Mouse (Mus musculus): ENCODE data around the gene Fam160b1.
A peak's percentile ranks its signal among the peaks of the same experiment; 100 is the strongest.

Fam160b1 gene

DNA sequence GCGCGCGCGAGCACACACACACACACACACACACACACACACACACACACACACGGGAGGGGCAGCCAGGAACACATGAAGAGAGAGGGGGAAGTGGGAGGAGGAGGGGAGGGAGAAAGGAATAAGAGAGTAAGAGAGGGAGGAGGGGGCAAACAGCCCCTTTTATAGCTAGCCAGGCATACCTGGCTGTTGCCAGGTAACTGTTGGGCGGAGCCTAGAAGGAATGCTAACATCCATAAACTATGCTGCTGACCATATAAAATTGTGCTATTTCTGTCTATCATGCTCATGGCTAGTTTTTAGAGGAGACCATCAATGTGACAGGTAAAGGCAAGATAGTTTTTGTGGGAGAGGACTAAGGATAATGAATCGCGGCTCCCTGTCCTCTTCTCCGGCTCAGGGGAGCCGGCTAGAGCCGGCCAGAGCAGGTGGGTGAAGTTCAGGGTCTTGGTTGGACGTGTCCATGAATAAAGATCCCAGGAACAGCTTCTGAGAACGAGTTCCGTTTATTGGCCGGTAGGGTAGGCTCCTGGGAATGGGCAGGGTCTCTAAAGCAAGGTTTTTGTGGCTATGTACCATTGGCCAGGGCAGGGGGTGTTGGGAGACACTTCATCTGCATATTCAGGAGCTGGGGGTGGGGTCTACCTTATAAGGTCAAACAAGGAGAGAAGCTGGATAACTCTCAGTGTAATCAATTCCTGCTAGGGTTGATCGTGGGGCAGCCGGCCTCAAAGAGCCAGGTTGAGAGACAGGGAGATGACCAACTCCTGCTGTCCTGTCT is 57.5 kb downstream of the Fam160b1 start:
- no peak for DNase-seq (ENCODE audit: low read depth, low spot score)

- DNase-seq (ENCODE audit: low read depth, low spot score) = no peak
These were observed 62.9 kb downstream of the Fam160b1 start for GRCm38 (mm10) chr19:57423402-57423801.

GRCm38 (mm10) chr19:57425296-57425695 is 64.8 kb downstream of the Fam160b1 start:
- no peak for DNase-seq (ENCODE audit: low read depth, low spot score)

- no peak for DNase-seq (ENCODE audit: low read depth, low spot score)
These were observed 66.4 kb downstream of the Fam160b1 start for GRCm38 (mm10) chr19:57426841-57427240.

DNA sequence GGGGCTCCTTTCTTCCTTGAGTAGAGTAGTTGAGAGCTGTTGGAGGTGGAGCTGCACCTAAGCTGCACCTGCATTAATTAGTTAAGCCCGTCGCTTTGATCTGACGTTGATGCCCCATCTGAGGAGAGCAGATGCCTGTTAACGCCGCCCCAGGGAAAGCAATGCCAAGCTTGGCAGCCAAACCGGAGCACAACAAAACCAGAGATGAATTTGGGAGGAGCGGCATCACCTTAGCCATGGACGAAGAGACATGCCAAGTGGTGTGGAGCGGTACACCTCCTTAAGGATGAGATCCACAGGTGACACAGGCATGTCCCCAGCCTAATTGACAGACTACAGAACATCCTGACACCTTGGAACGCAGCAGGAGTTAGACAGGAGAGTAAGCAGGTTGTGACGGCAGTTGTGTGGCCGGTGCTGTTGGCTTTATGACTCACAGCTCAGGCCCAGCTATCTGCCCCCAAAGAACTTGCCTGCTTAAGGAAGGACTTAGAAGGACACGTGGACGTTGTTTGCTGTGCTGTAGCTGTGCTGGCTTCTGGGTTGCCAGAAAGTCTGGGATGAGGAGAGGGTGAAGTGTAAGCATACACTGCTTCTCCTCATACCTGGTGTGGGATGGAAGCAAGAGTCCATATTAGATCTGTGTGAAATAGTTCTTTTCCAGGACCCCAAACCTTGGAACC is 67.4 kb downstream of the Fam160b1 start:
- no peak for DNase-seq (ENCODE audit: low read depth, low spot score)

GRCm38 (mm10) chr19:57428641-57429040 is 68.2 kb downstream of the Fam160b1 start:
- no peak for DNase-seq (ENCODE audit: low read depth, low spot score)

GRCm38 (mm10) chr19:57429926-57430325 is 69.4 kb downstream of the Fam160b1 start:
- DNase-seq (ENCODE audit: low read depth, low spot score) = peak; percentile 91

DNA sequence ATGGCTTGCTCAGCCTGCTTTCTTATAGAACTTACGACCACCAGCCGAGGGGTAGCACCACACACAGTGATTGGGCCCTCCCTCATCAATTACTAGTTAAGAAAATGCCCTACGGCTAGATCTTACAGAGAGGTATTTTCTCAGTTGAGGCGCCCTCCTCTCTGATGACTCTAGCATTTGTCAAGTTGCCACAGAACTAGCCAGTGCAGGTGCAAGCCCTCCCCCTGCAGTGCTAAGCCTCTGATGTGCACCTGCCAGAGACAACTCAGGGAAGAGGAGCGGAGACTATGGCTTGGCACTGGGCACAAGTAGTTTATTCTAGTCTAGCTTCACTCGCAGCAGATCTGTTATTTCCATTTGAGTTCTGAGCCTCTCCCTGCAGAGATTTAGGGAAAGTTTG is 71.0 kb downstream of the Fam160b1 start:
- peak; percentile 23 for DNase-seq (ENCODE audit: low read depth, low spot score)

- DNase-seq (ENCODE audit: low read depth, low spot score) = no peak
These were observed 73.5 kb downstream of the Fam160b1 start for GRCm38 (mm10) chr19:57434024-57434423.

DNA sequence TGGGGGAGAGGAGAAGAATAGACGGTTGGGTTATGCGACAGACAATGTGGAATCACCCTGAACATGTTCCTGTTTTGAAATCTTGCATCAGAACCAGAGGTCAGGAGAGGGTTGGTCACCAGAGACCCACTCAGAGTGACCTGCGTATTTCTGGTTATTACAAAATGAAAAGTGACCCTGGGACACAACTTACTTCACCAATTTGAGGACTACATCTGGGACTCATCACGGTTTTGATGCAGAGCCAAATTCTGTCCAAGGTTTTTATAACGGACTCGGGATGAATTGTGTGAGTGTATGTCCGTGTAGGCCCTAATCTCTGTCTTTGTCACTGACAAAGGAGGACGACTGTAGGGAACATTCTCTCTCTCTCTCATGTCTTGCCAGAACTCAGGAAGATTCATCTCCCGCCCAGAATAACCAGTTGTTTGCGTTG is 76.1 kb downstream of the Fam160b1 start:
- DNase-seq (ENCODE audit: low read depth, low spot score) = no peak

- no peak for DNase-seq (ENCODE audit: low read depth, low spot score)
These were observed 76.6 kb downstream of the Fam160b1 start for GRCm38 (mm10) chr19:57437042-57437441.

All from CD4-positive helper T cell, adult 2 months (primary cell).